Mouse (Mus musculus): ENCODE data around the gene Cyp26b1. TPM values are rescaled to one million over a fixed set of nuclear protein-coding genes. Genes with fewer than 3 reads are reported as not detected.
A peak's percentile ranks its signal among the peaks of the same experiment; 100 is the strongest.

Gene Cyp26b1
- polyA plus RNA-seq, 1 experiment: 2.4 TPM

GRCm38 (mm10) chr6:84543516-84543915 is 50.2 kb downstream of the Cyp26b1 start:
- Histone ChIP-seq H3K36me3 (ENCODE audit: control insufficient read depth, insufficient read depth) (no peaks in the 10 kb centered on the region), H3K4me2 (ENCODE audit: low read depth) (no peak overlapping the region), H3K79me2 (ENCODE audit: control insufficient read depth, insufficient read depth) (no peaks in the 10 kb centered on the region), H3ac (ENCODE audit: control insufficient read depth, insufficient read length) (no peak overlapping the region), H3K4me3 (no peak overlapping the region), H3K27me3 (ENCODE audit: control insufficient read depth, insufficient read depth, insufficient read length) (peaks cover 9% of the 10 kb centered on the region)
- no peak for TF ChIP-seq TCF3 (IDR thresholded peaks at IDR 0.05; ENCODE audit: insufficient read length, low read depth)
- no peak for TF ChIP-seq MYOG (IDR thresholded peaks at IDR 0.05; ENCODE audit: control insufficient read depth in 1 of 3, insufficient read depth in 1 of 3, insufficient read length in 2 of 3, low read depth in 2 of 3)
- TF ChIP-seq SRF (IDR thresholded peaks at IDR 0.05; ENCODE audit: control insufficient read depth, insufficient read length, low read depth): no peak
- no peak for TF ChIP-seq POLR2A (IDR thresholded peaks at IDR 0.05; ENCODE audit: insufficient read length, low read depth)
- TF ChIP-seq MYOD1 (IDR thresholded peaks at IDR 0.05; ENCODE audit: control insufficient read depth in 1 of 3, insufficient read length in 2 of 3, low read depth in 2 of 3): no peak
- TF ChIP-seq TCF12 (IDR thresholded peaks at IDR 0.05; ENCODE audit: insufficient read depth, poor library complexity, severe bottlenecking): no peak
- TF ChIP-seq MAX (IDR thresholded peaks at IDR 0.05; ENCODE audit: low read depth): no peak
- no peak for TF ChIP-seq REST (IDR thresholded peaks at IDR 0.05; ENCODE audit: insufficient read depth, insufficient read length)
- TF ChIP-seq E2F4 (IDR thresholded peaks at IDR 0.05; ENCODE audit: insufficient read depth): no peak
- no peak for TF ChIP-seq USF1 (IDR thresholded peaks at IDR 0.05; ENCODE audit: low read depth)
- no peak for TF ChIP-seq POLR2AphosphoS2 (IDR thresholded peaks at IDR 0.05; ENCODE audit: insufficient read length, low read depth)
- TF ChIP-seq CEBPB (IDR thresholded peaks at IDR 0.05; ENCODE audit: insufficient read depth, poor library complexity, severe bottlenecking): no peak

- Histone ChIP-seq H3K4me2 (ENCODE audit: low read depth) (no peak overlapping the region), H3K79me2 (ENCODE audit: control insufficient read depth, insufficient read depth) (no peaks in the 10 kb centered on the region), H3K27me3 (ENCODE audit: control insufficient read depth, insufficient read depth, insufficient read length) (peaks cover 12% of the 10 kb centered on the region), H3ac (ENCODE audit: control insufficient read depth, insufficient read length) (no peak overlapping the region), H3K36me3 (ENCODE audit: control insufficient read depth, insufficient read depth) (no peaks in the 10 kb centered on the region), H3K4me3 (no peak overlapping the region)
- TF ChIP-seq POLR2A (IDR thresholded peaks at IDR 0.05; ENCODE audit: insufficient read length, low read depth): no peak
- TF ChIP-seq USF1 (IDR thresholded peaks at IDR 0.05; ENCODE audit: low read depth): no peak
- no peak for TF ChIP-seq TCF3 (IDR thresholded peaks at IDR 0.05; ENCODE audit: insufficient read length, low read depth)
- TF ChIP-seq E2F4 (IDR thresholded peaks at IDR 0.05; ENCODE audit: insufficient read depth): no peak
- TF ChIP-seq POLR2AphosphoS2 (IDR thresholded peaks at IDR 0.05; ENCODE audit: insufficient read length, low read depth): no peak
- no peak for TF ChIP-seq MYOG (IDR thresholded peaks at IDR 0.05; ENCODE audit: control insufficient read depth in 1 of 3, insufficient read depth in 1 of 3, insufficient read length in 2 of 3, low read depth in 2 of 3)
These were observed 53.8 kb downstream of the Cyp26b1 start for GRCm38 (mm10) chr6:84539924-84540323.

- Histone ChIP-seq H3K36me3 (ENCODE audit: control insufficient read depth, insufficient read depth) (no peaks in the 10 kb centered on the region), H3ac (ENCODE audit: control insufficient read depth, insufficient read length) (no peak overlapping the region), H3K79me2 (ENCODE audit: control insufficient read depth, insufficient read depth) (no peaks in the 10 kb centered on the region), H3K4me3 (no peak overlapping the region), H3K4me2 (ENCODE audit: low read depth) (no peak overlapping the region), H3K27me3 (ENCODE audit: control insufficient read depth, insufficient read depth, insufficient read length) (peaks cover 12% of the 10 kb centered on the region)
- TF ChIP-seq SRF (IDR thresholded peaks at IDR 0.05; ENCODE audit: control insufficient read depth, insufficient read length, low read depth) (no peak), MYOG (IDR thresholded peaks at IDR 0.05; ENCODE audit: control insufficient read depth in 1 of 3, insufficient read depth in 1 of 3, insufficient read length in 2 of 3, low read depth in 2 of 3) (no peak), MYOD1 (IDR thresholded peaks at IDR 0.05; ENCODE audit: control insufficient read depth in 1 of 3, insufficient read length in 2 of 3, low read depth in 2 of 3) (no peak), POLR2AphosphoS2 (IDR thresholded peaks at IDR 0.05; ENCODE audit: insufficient read length, low read depth) (no peak), MAX (IDR thresholded peaks at IDR 0.05; ENCODE audit: low read depth) (no peak), TCF3 (IDR thresholded peaks at IDR 0.05; ENCODE audit: insufficient read length, low read depth) (no peak), USF1 (IDR thresholded peaks at IDR 0.05; ENCODE audit: low read depth) (no peak), CEBPB (IDR thresholded peaks at IDR 0.05; ENCODE audit: insufficient read depth, poor library complexity, severe bottlenecking) (no peak), POLR2A (IDR thresholded peaks at IDR 0.05; ENCODE audit: insufficient read length, low read depth) (no peak), REST (IDR thresholded peaks at IDR 0.05; ENCODE audit: insufficient read depth, insufficient read length) (no peak), TCF12 (IDR thresholded peaks at IDR 0.05; ENCODE audit: insufficient read depth, poor library complexity, severe bottlenecking) (no peak), E2F4 (IDR thresholded peaks at IDR 0.05; ENCODE audit: insufficient read depth) (no peak)
These were observed 55.0 kb downstream of the Cyp26b1 start for GRCm38 (mm10) chr6:84538681-84539080.

- TF ChIP-seq TCF3 (IDR thresholded peaks at IDR 0.05; ENCODE audit: insufficient read length, low read depth): no peak
- peak in 1 of 3 experiments; percentile 31 for TF ChIP-seq MYOG (IDR thresholded peaks at IDR 0.05; ENCODE audit: control insufficient read depth in 1 of 3, insufficient read depth in 1 of 3, insufficient read length in 2 of 3, low read depth in 2 of 3)
- H3K36me3 ChIP-seq (ENCODE audit: control insufficient read depth, insufficient read depth): no peaks in the 10 kb centered on the region
These were observed 56.0 kb downstream of the Cyp26b1 start for GRCm38 (mm10) chr6:84537611-84538197.

GRCm38 (mm10) chr6:84534944-84535343 is 58.8 kb downstream of the Cyp26b1 start:
- H3K4me2 ChIP-seq (ENCODE audit: low read depth): peak overlapping the region; percentile 53
- peaks cover 6% of the 10 kb centered on the region for H3K27me3 ChIP-seq (ENCODE audit: control insufficient read depth, insufficient read depth, insufficient read length)
- no peaks in the 10 kb centered on the region for H3K79me2 ChIP-seq (ENCODE audit: control insufficient read depth, insufficient read depth)
- H3K4me3 ChIP-seq: no peak overlapping the region
- no peak overlapping the region for H3ac ChIP-seq (ENCODE audit: control insufficient read depth, insufficient read length)
- no peaks in the 10 kb centered on the region for H3K36me3 ChIP-seq (ENCODE audit: control insufficient read depth, insufficient read depth)
- no peak for TF ChIP-seq REST (IDR thresholded peaks at IDR 0.05; ENCODE audit: insufficient read depth, insufficient read length)
- no peak for TF ChIP-seq USF1 (IDR thresholded peaks at IDR 0.05; ENCODE audit: low read depth)
- peak; percentile 62 for TF ChIP-seq TCF12 (IDR thresholded peaks at IDR 0.05; ENCODE audit: insufficient read depth, poor library complexity, severe bottlenecking)
- no peak for TF ChIP-seq POLR2A (IDR thresholded peaks at IDR 0.05; ENCODE audit: insufficient read length, low read depth)
- TF ChIP-seq TCF3 (IDR thresholded peaks at IDR 0.05; ENCODE audit: insufficient read length, low read depth): peak; percentile 55
- TF ChIP-seq POLR2AphosphoS2 (IDR thresholded peaks at IDR 0.05; ENCODE audit: insufficient read length, low read depth): no peak
- peak; percentile 54 to 89 (median 78) for TF ChIP-seq MYOG (IDR thresholded peaks at IDR 0.05; ENCODE audit: control insufficient read depth in 1 of 3, insufficient read depth in 1 of 3, insufficient read length in 2 of 3, low read depth in 2 of 3)
- TF ChIP-seq MAX (IDR thresholded peaks at IDR 0.05; ENCODE audit: low read depth): no peak
- no peak for TF ChIP-seq E2F4 (IDR thresholded peaks at IDR 0.05; ENCODE audit: insufficient read depth)
- TF ChIP-seq CEBPB (IDR thresholded peaks at IDR 0.05; ENCODE audit: insufficient read depth, poor library complexity, severe bottlenecking): peak; percentile 70
- peak; percentile 10 to 89 (median 17) for TF ChIP-seq MYOD1 (IDR thresholded peaks at IDR 0.05; ENCODE audit: control insufficient read depth in 1 of 3, insufficient read length in 2 of 3, low read depth in 2 of 3)
- TF ChIP-seq SRF (IDR thresholded peaks at IDR 0.05; ENCODE audit: control insufficient read depth, insufficient read length, low read depth): no peak

More at GRCm38 (mm10) chr6:84537611-84538197, 56.0 kb downstream of the Cyp26b1 start:
- Histone ChIP-seq H3ac (ENCODE audit: control insufficient read depth, insufficient read length) (no peak overlapping the region), H3K4me2 (ENCODE audit: low read depth) (no peak overlapping the region), H3K27me3 (ENCODE audit: control insufficient read depth, insufficient read depth, insufficient read length) (peaks cover 12% of the 10 kb centered on the region), H3K79me2 (ENCODE audit: control insufficient read depth, insufficient read depth) (no peaks in the 10 kb centered on the region), H3K4me3 (no peak overlapping the region)
